ENCODE assay signal across 8 mouse cellular contexts in genomic region chr12:55389132-55390081, GRCm38 (mm10). TPM values are rescaled to one million over a fixed set of nuclear protein-coding genes. Genes with fewer than 3 reads are reported as not detected.
A peak's percentile ranks its signal among the peaks of the same experiment; 100 is the strongest.
DNase-seq lines count a peak whose midpoint lies in the region; ATAC-seq lines count a peak whose summit lies in the region.

No protein-coding gene starts in this region.

- peak; percentile 18 for DNase-seq in adrenal gland, postnatal 10 days
- DNase-seq in adrenal gland, postnatal 25 days: no peak
- peak; percentile 76 for DNase-seq in 416B (ENCODE audit: low read depth)
- DNase-seq in heart, adult 9 months (ENCODE audit: low spot score in 2 of 2): peak; percentile 34 to 47
- peak; percentile 59 for DNase-seq in lung, postnatal 10 days
- no peak for DNase-seq in left cerebral cortex, postnatal 14 days (ENCODE audit: low spot score in 2 of 2)
- no peak for DNase-seq in cerebellum, postnatal 25 days

- no peak overlapping the region for H3K27ac ChIP-seq in midbrain, embryonic 16.5 days (ENCODE audit: low read length)

- no peak overlapping the region for H3K9ac ChIP-seq in midbrain, embryonic 16.5 days (ENCODE audit: low read depth, low read length)

- H3K9me3 ChIP-seq in midbrain, embryonic 16.5 days (replicated peaks; ENCODE audit: control insufficient read depth, low read length, poor library complexity, severe bottlenecking): no peaks in the 10 kb centered on the region

- no peak for ATAC-seq in midbrain, embryonic 16.5 days

- H3K36me3 ChIP-seq in midbrain, embryonic 16.5 days (ENCODE audit: control insufficient read depth, insufficient read depth, low read length): no peaks in the 10 kb centered on the region

- H3K4me1 ChIP-seq in midbrain, embryonic 16.5 days (ENCODE audit: control insufficient read depth, insufficient read depth, low read length): no peaks in the 10 kb centered on the region

- WGBS in midbrain, embryonic 16.5 days: 82% methylated on average over 17 of the region's 17 CpGs

- no peaks in the 10 kb centered on the region for H3K27me3 ChIP-seq in midbrain, embryonic 16.5 days (ENCODE audit: control insufficient read depth, insufficient read depth, low read depth, low read length)

- H3K4me2 ChIP-seq in midbrain, embryonic 16.5 days (ENCODE audit: low read length): no peak overlapping the region

- intact Hi-C loops in left cerebral cortex, postnatal 14 days (cut with DNase I): no loop called here

- H3K4me3 ChIP-seq in midbrain, embryonic 16.5 days (ENCODE audit: low read depth, low read length): no peak overlapping the region

RNA-seq across cellular contexts. Expression of gene Psma6, which starts 5.4 kb away (rescaled TPM):
- total RNA-seq in adrenal gland, postnatal 10 days (2021): 100 to 1,000 TPM; 236 to 251 TPM
- total RNA-seq in adrenal gland, postnatal 25 days (2021): 216 and 229 TPM in 2 replicates
- 401 and 405 TPM in 2 replicates for polyA plus RNA-seq in midbrain, embryonic 16.5 days (2015; fragmentation: Nextera tagmentation; extraction: Ambion mirVana)
- 100 to 1,000 TPM; 139 to 142 TPM for total RNA-seq in left cerebral cortex, postnatal 14 days (2021)

Comparison
In these comparisons a context has a peak if more than half of its experiments do, and no peak if none do; other contexts are left out.
1. DNase-seq: peak in adrenal gland, postnatal 10 days (single experiment), 416B (single experiment), heart, adult 9 months (2 of 2) and lung, postnatal 10 days (single experiment); none in adrenal gland, postnatal 25 days (single experiment), left cerebral cortex, postnatal 14 days (0 of 2) and cerebellum, postnatal 25 days (0 of 2).